Mouse (Mus musculus) frontal cortex, postnatal 14 days (tissue): ENCODE results near the gene Odf3l1.

ENCODE experiments used
- DNase-seq, 2 experiments: peaks; one replicate each; pipeline ENCODE4 v3.0.0; 2022; ENCODE audit warnings: low spot score in 2 of 2

The Odf3l1 gene

GRCm38 (mm10) chr9:56881539-56882082, 17.1 kb upstream of the Odf3l1 start:
- no peak for DNase-seq

GRCm38 (mm10) chr9:56880790-56881189, 16.3 kb upstream of the Odf3l1 start:
- DNase-seq: no peak

GRCm38 (mm10) chr9:56877284-56877683, 12.8 kb upstream of the Odf3l1 start:
- no peak for DNase-seq

- DNase-seq: peak in 1 of 2 experiments; percentile 57
Measured at GRCm38 (mm10) chr9:56876784-56877183, 12.3 kb upstream of the Odf3l1 start.

GRCm38 (mm10) chr9:56873097-56873496, 8.6 kb upstream of the Odf3l1 start:
- no peak for DNase-seq

- no peak for DNase-seq
Measured at GRCm38 (mm10) chr9:56872105-56872903, 7.8 kb upstream of the Odf3l1 start.

- DNase-seq: no peak
Measured at GRCm38 (mm10) chr9:56871191-56871590, 6.7 kb upstream of the Odf3l1 start.

- DNase-seq: no peak
Measured at GRCm38 (mm10) chr9:56870778-56871177, 6.3 kb upstream of the Odf3l1 start.

GRCm38 (mm10) chr9:56869552-56869951, 5.1 kb upstream of the Odf3l1 start:
- peak; percentile 45 to 56 for DNase-seq

- DNase-seq: peak; percentile 64 to 77
Measured at GRCm38 (mm10) chr9:56868292-56868691, 3.8 kb upstream of the Odf3l1 start.

- DNase-seq: no peak
Measured at GRCm38 (mm10) chr9:56866430-56866829, 2.0 kb upstream of the Odf3l1 start.

- DNase-seq: no peak
Measured at GRCm38 (mm10) chr9:56865673-56866400, 1.4 kb upstream of the Odf3l1 start.

GRCm38 (mm10) chr9:56864832-56865231, 353 bp upstream of the Odf3l1 start, which contains the start of gene Cspg4:
TSS of gene Cspg4 (plus strand) at chr9:56865033.
- DNase-seq: no peak

GRCm38 (mm10) chr9:56862863-56863262, 1.6 kb downstream of the Odf3l1 start:
- no peak for DNase-seq

- no peak for DNase-seq
Measured at GRCm38 (mm10) chr9:56860486-56861269, 3.8 kb downstream of the Odf3l1 start.

- DNase-seq: no peak
Measured at GRCm38 (mm10) chr9:56860035-56860434, 4.4 kb downstream of the Odf3l1 start.

GRCm38 (mm10) chr9:56857463-56857862, 7.0 kb downstream of the Odf3l1 start:
- no peak for DNase-seq

GRCm38 (mm10) chr9:56851778-56852177, 12.7 kb downstream of the Odf3l1 start:
- no peak for DNase-seq

GRCm38 (mm10) chr9:56850905-56851252, 13.6 kb downstream of the Odf3l1 start:
- DNase-seq: no peak

GRCm38 (mm10) chr9:56850128-56850904, 14.2 kb downstream of the Odf3l1 start:
- no peak for DNase-seq

- peak; percentile 56 to 80 for DNase-seq
Measured at GRCm38 (mm10) chr9:56847523-56847922, 17.0 kb downstream of the Odf3l1 start.
